Mouse (Mus musculus) small intestine, adult 2 months (tissue): ENCODE data around the gene Pias4. TPM values are rescaled to one million over a fixed set of nuclear protein-coding genes. Genes with fewer than 3 reads are reported as not detected.
"Not testable (repeated sequence)": the region's sequence is repeated elsewhere in the genome, so short reads cannot be mapped to it uniquely, and the experiment has no call there.

ENCODE experiments used
- H3K27ac ChIP-seq: fragments of 200-500 bp; 2 replicates; pipeline ENCODE4 v1.5.1; 2012; ENCODE audit warnings: low read depth, low read length, control low read depth, inconsistent platforms; ENCODE audit not compliant: insufficient read depth
- H3K27me3 ChIP-seq: fragments of 200-500 bp; 2 replicates; pipeline ENCODE4 v1.6.1; 2012; ENCODE audit warnings: mild to moderate bottlenecking, moderate library complexity, low read length, inconsistent platforms; ENCODE audit not compliant: control insufficient read depth, insufficient read depth
- H3K36me3 ChIP-seq: fragments of 200-500 bp; 2 replicates; pipeline ENCODE4 v1.6.1; 2012; ENCODE audit warnings: mild to moderate bottlenecking, low read length, control low read depth, inconsistent platforms; ENCODE audit not compliant: control insufficient read depth, insufficient read depth
- H3K4me1 ChIP-seq: fragments of 200-500 bp; 2 replicates; pipeline ENCODE4 v1.6.1; 2012; ENCODE audit warnings: low read length, inconsistent platforms, mixed read lengths; ENCODE audit not compliant: control insufficient read depth, insufficient read depth, insufficient read length
- H3K4me3 ChIP-seq: fragments of 200-500 bp; 2 replicates; pipeline ENCODE4 v1.5.1; 2012; ENCODE audit warnings: low read depth, mild to moderate bottlenecking, control low read depth, inconsistent platforms, low read length, moderate library complexity
- CTCF ChIP-seq: fragments of 200-500 bp; IDR thresholded peaks from 2 replicates; pipeline ENCODE4 v1.5.1; 2012; ENCODE audit warnings: low read depth, mild to moderate bottlenecking, control low read depth, inconsistent platforms, low read length, moderate library complexity, mixed read lengths; ENCODE audit not compliant: insufficient replicate concordance, insufficient read length; ENCODE audit errors: extremely low read depth
- POLR2A ChIP-seq: fragments of 200-500 bp; IDR thresholded peaks from 2 replicates; pipeline ENCODE4 v1.6.1; 2012; ENCODE audit warnings: low read depth, mild to moderate bottlenecking, control low read depth, inconsistent platforms, low read length, moderate library complexity
- WGBS: fragments of 180-500 bp; shearing (Covaris S2); methylation state at CpG from one replicate; pipeline ENCODE4 v1.1.7; 2018; 5-methylcytosine and 5-hydroxymethylcytosine counted together
- polyA plus RNA-seq: library from polyadenylated mRNA; depleted of rRNA; stranded (reverse); fragments of >200 nt; gene quantifications from 2 replicates; pipeline ENCODE4 v1.2.3, GENCODE M21; 2012

Pias4 gene
- polyA plus RNA-seq, 1 experiment = 53.3 TPM

DNA sequence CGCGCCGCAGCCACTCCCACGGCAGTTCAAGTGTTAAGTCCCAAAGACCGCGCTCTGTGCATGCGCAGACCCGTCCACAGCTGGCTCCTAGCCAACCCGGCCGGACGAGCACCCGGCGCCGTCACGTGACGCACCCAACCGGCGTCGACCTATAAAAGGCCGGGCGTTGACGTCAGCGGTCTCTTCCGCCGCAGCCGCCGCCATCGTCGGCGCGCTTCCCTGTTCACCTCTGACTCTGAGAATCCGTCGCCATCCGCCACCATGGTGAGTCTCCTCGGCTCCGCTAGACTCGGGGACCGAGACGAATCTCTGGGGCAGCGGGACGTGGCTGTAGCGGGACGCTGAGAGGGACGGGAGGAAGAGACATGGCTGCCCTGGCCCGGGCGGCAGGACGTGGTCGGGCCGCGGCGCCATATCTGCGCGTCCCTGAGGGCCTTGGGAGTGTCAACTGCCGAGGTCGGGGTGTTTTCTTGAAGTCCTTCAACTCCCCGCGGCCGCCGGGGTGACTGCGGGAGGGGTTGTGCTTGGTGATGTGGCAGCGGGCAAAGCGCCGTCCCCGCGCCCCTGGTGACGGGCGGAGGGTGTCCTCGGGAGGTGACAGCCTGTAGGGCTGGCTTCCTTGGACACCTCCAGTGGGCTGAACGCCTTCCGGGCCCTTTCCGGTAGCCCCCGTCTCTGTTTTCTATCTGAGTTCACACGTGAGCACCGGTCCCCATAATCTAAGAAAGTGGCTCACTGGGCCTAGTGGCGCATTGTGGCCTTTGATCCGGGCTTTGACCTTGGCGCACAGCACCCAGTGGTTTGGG, 8.9 kb upstream of the Pias4 start, which contains the start of gene Eef2:
Eef2 (plus strand) TSS at position 166 of the 806 bp plus-strand sequence.
- H3K27ac ChIP-seq = peak within 1 kb of the TSS; percentile 89
- H3K4me1 ChIP-seq = peaks cover 19% of the 10 kb centered on the region
- TF ChIP-seq CTCF (no peak), POLR2A (peak; percentile 99)
- H3K36me3 ChIP-seq = peaks cover 44% of the 10 kb centered on the region
- under 1% methylated on average over 77 of the region's 77 CpGs for whole genome bisulfite sequencing
- H3K27me3 ChIP-seq = no peaks in the 10 kb centered on the region
- peak within 1 kb of the TSS; percentile 90 for H3K4me3 ChIP-seq

DNA sequence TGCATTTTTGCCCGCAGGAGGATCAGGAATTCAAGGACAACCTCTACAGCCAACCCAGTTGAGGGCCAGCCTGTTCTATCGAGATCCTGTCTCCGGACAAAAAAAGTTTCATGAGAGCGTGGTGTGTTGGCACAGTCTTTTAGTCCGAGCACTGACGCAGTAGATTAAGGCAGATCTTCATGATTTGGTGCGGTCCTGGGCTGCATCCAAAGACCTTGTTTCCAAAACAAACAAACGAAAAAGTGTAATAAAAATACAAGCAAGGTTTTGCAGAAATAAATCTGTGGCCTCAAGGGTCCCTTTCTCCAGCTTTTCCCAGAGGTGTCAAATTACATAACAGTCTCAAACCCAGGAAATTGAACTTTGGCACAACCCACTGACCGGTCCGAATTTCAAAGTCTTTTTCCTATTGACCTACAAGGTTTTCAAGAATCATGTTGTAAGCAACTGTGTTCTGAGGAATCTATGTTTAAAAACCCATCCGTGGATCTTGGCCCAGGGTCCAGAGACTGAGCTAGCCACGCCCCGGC, 8.3 kb upstream of the Pias4 start:
- peak overlapping the region; percentile 78 for H3K27ac ChIP-seq
- peak overlapping the region; percentile 90 for H3K4me3 ChIP-seq
- peaks cover 38% of the 10 kb centered on the region for H3K36me3 ChIP-seq
- TF ChIP-seq POLR2A (no peak), CTCF (no peak)
- H3K4me1 ChIP-seq = peaks cover 19% of the 10 kb centered on the region
- no peaks in the 10 kb centered on the region for H3K27me3 ChIP-seq
- 2% methylated on average over 13 of the region's 13 CpGs for WGBS

DNA sequence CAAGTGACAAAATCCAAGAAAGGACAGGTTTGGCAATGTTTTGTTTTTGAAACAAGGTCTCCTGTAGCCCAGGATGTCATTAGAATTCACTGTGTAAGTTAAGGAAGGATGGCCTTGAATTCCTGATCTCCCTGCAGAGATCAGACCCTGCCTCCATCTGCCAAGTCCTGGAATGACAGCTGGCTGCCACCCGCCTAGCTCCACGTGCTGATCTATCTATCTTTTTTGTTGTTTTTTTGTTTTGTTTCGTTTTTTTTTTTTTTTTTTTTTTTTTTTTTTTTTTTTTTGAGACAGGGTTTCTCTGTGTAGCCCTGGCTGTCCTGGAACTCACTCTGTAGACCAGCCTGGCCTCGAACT, 7.6 kb upstream of the Pias4 start:
- not testable (repeated sequence) for H3K4me3 ChIP-seq, H3K27me3 ChIP-seq
- Histone ChIP-seq H3K27ac (peak overlapping the region; percentile 78), H3K4me1 (peaks cover 19% of the 10 kb centered on the region), H3K36me3 (peaks cover 31% of the 10 kb centered on the region)
- 2% methylated on average over 4 of the region's 4 CpGs for WGBS

DNA sequence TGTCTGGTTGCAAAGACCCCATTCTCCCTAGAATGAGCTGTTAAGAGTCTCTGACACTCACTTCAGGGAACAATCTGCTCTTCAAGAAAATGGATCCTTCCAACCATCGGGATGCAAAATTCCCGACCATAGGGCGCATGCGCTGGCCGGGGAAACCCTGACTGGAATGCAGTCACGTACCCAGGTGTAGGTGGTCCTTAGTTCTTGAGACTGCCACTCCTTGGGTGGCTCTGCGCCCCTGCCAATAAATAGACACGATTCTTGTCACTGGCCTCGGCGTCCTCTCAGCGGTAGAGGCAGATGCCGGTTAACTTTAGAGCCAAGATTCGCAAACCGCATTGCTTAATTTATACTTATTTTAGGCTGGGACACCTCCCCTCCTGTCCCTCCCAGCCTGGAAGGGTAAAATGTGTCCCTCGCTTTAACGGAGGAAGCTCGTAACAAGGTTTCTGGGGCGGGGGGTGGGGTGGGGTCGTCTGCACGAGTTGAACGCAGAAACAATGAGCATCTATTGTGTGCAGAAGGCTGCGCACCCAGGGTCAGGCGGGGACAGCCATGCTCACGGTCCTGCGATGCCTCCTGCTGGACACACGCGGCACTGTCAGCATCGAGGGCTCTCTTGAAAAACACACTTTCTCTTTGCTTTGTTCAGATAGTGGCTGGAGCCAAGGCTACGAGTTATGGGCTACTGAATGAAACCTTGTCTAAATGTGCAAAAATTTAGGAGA, 7.1 kb upstream of the Pias4 start:
- peaks cover 25% of the 10 kb centered on the region for H3K36me3 ChIP-seq
- peak overlapping the region; percentile 66 for H3K27ac ChIP-seq
- H3K4me1 ChIP-seq = peaks cover 19% of the 10 kb centered on the region
- no peaks in the 10 kb centered on the region for H3K27me3 ChIP-seq
- TF ChIP-seq POLR2A = no peak
- peak; percentile 96 for TF ChIP-seq CTCF
- H3K4me3 ChIP-seq = peak overlapping the region; percentile 20; the same call in 1 of the 2 replicates
- 15% methylated on average over 29 of the region's 29 CpGs for WGBS

- H3K27me3 ChIP-seq = no peaks in the 10 kb centered on the region
- peaks cover 18% of the 10 kb centered on the region for H3K4me1 ChIP-seq
- peak overlapping the region; percentile 36 for H3K4me3 ChIP-seq
- no peak for TF ChIP-seq POLR2A
- peak; percentile 82 for TF ChIP-seq CTCF
- peaks cover 9% of the 10 kb centered on the region for H3K36me3 ChIP-seq
- H3K27ac ChIP-seq = peak overlapping the region; percentile 63
- 5% methylated on average over 21 of the region's 21 CpGs for WGBS
Measured at GRCm38 (mm10) chr10:81173132-81173531, 5.4 kb upstream of the Pias4 start.

DNA sequence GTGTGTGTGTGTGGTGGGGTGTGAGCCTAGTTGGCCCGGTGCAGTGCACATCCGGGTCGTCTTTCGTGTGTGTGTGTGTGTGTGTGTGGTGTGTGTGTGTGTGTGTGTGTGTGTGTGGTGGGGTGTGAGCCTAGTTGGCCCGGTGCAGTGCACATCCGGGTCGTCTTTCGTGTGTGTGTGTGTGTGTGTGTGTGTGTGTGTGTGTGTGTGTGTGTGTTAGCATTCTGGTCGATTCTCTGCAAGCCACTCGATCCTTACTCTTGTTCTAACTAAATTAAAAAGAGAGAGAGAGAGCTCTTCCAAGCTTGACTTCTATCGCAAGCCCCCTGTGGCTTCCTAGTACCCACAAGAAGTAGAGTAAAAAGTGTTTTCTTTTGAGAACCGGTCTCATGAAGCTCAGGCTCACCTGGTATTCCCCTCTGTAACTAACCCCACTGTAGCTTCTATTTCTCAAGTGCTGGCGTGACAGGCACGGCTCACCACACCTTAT, 1.7 kb upstream of the Pias4 start:
- H3K27ac ChIP-seq = peak overlapping the region; percentile 50
- 17% methylated on average over 8 of the region's 14 CpGs for WGBS
- H3K27me3 ChIP-seq, H3K36me3 ChIP-seq: not testable (repeated sequence)
- H3K4me1 ChIP-seq = peaks cover 12% of the 10 kb centered on the region; the same call in 1 of the 2 replicates
- H3K4me3 ChIP-seq = peak overlapping the region; percentile 74; the same call in 1 of the 2 replicates

DNA sequence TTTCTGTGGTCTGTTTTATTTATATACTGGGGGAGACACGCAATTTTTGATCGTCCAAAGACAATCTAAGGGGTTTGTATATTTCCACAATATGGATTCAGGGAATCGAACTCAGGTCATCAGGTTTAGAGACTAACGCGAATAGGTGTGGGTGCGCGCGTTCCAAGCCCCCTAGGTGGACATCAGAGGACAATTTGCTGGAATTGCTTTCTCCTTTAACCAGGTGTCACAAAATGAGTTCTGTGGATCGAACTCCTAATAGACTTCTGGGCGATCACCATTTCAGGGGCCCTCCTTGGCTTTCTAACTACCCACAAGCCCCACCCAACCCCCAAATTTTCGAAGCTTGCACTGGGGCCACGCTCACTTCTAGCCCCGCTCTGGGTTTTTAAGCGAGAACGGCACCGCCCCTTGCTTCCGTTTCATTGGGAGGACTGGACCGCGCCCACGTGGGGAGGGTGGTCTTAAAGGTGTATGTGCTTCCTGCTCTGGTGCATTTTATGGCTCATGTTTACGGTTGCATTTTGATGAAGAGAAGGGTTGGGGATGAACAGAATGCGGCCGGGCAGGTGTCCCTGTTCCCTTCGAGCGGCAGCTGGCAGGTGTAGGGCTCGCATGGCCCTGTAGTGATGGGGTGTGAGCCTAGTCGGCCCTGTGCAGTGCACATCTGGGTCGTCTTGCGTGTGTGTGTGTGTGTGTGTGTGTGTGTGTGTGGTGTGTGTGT, 960 bp upstream of the Pias4 start:
- WGBS = under 1% methylated on average over 29 of the region's 29 CpGs
- Histone ChIP-seq H3K4me3 (peak overlapping the region; percentile 74), H3K27me3 (no peaks in the 10 kb centered on the region), H3K4me1 (peaks cover 12% of the 10 kb centered on the region; the same call in 1 of the 2 replicates), H3K36me3 (peaks cover 4% of the 10 kb centered on the region; the same call in 1 of the 2 replicates), H3K27ac (peak overlapping the region; percentile 86)
- TF ChIP-seq POLR2A (no peak), CTCF (no peak)
